Mouse (Mus musculus): ENCODE measurements at regions not wholly inside any gene's neighbourhood (a gene's known extent, or its start where the extent isn't known, plus 50 kb on each side); places are given as distances from the start of the nearest gene placed in this dataset.

DNA sequence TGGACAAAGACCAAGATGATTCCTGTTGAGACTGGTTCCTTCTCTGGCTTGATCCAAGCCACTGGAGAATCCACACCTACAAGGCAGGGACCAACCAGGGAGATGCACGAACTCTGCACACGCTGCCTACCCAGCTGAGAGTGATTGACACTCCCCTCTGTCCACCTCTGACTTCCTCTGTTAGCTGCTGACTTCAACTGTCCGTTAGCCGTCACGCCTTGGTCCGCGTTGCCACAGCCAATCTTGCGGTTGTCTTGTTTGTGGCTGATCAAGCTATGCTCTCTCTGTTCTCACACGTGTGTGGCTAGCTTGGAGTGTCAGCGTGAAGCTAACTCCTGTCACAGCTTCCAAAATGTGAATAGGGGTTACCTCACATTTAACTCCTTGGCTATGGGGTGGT lies 186.3 kb upstream of the Rpl38 start:
- TF ChIP-seq POLR2A (IDR thresholded peaks at IDR 0.05; ENCODE audit: borderline replicate concordance, control insufficient read depth, low read depth, low read length) (no peak), CTCF (IDR thresholded peaks at IDR 0.05; ENCODE audit: control insufficient read depth, insufficient read depth, low read length) (no peak)
